Mouse (Mus musculus) heart, adult 2 months (tissue): Measurements from ENCODE around the gene Naa16.

Source experiments
- CTCF ChIP-seq: fragments of 200-600 bp; IDR thresholded peaks from 2 replicates; pipeline ENCODE4 v1.8.1; 2022; ENCODE audit warnings: antibody characterized with exemption, mild to moderate bottlenecking, moderate library complexity
- POLR2A ChIP-seq: fragments of 200-500 bp; IDR thresholded peaks from 2 replicates; pipeline ENCODE4 v1.6.1; 2011; ENCODE audit warnings: mild to moderate bottlenecking, low read depth, low read length, control low read depth; ENCODE audit not compliant: insufficient read depth

DNA sequence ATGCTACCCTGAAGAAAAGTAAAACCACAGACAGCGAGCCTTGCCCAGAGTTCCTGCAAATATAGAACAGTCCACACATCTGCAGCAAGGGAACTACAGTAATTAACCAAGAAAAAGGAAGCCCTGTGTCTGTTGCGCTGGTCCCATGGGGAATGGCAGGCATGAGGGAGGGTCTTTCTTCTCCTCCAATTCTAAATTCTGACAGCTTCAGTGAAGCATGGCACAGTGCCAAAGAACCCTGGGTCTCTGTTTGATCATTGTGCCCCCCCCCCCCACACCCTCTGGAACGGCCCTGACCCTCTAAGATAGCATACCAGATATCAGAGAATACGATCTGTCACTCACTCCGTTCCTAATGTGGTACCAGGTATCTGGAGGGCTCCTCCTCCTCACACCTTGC lies 93.7 kb downstream of the Naa16 start:
- TF ChIP-seq POLR2A (peak; percentile 18; the same call in 1 of the 2 replicates), CTCF (no peak)
